Mouse (Mus musculus) CH12.LX (cell line): ENCODE data around the gene Chpt1. TPM values are rescaled to one million over a fixed set of nuclear protein-coding genes. Genes with fewer than 3 reads are reported as not detected.

Source experiments
- DNase-seq: peaks from one replicate; pipeline ENCODE4 v3.0.0-alpha.2; 2013; ENCODE audit errors: extremely low read depth
- H3K27ac ChIP-seq: 2 replicates; pipeline ENCODE4 v1.5.1; 2012; ENCODE audit warnings: low read depth, mild to moderate bottlenecking, control low read depth, moderate library complexity; ENCODE audit not compliant: insufficient read depth
- H3K27me3 ChIP-seq: replicated peaks from 2 replicates; pipeline ENCODE3; 2012; ENCODE audit warnings: inconsistent platforms
- H3K36me3 ChIP-seq, 2 experiments: replicated peaks in 1 of 2; 2 replicates each; pipeline versions ENCODE3 to v1.6.1; 2012; ENCODE audit warnings: inconsistent platforms in 1 of 2, low read length in 1 of 2, mild to moderate bottlenecking in 1 of 2, mixed read lengths in 1 of 2, moderate library complexity in 1 of 2; ENCODE audit not compliant: control insufficient read depth in 1 of 2, insufficient read depth in 1 of 2
- H3K4me1 ChIP-seq, 2 experiments: 2 replicates each; pipeline ENCODE4 v1.6.1; 2012; ENCODE audit warnings: inconsistent platforms in 1 of 2, moderate library complexity in 1 of 2; ENCODE audit not compliant: insufficient read depth in 2 of 2, control insufficient read depth in 1 of 2
- H3K4me2 ChIP-seq: 2 replicates; pipeline ENCODE4 v1.6.1; 2012; ENCODE audit warnings: low read depth, mild to moderate bottlenecking, control low read depth; ENCODE audit not compliant: poor library complexity, insufficient read depth, severe bottlenecking
- H3K4me3 ChIP-seq, 3 experiments: fragments of 150-350 bp in 1 of 3; sonication (generic) in 1 of 3; replicated peaks in 1 of 3; 2 replicates each; pipeline versions ENCODE3 to v1.5.1; 2011 to 2012; ENCODE audit warnings: low read depth in 2 of 3, low read length in 2 of 3, mild to moderate bottlenecking in 2 of 3, moderate library complexity in 2 of 3, control low read depth in 1 of 3, improper control_type of control experiment in 1 of 3, inconsistent platforms in 1 of 3, mixed read lengths in 1 of 3; ENCODE audit not compliant: poor library complexity in 1 of 3
- H3K79me2 ChIP-seq: replicated peaks from 2 replicates; pipeline ENCODE4 v1.6.1; 2012; ENCODE audit warnings: mild to moderate bottlenecking, moderate library complexity; ENCODE audit not compliant: control insufficient read depth, poor library complexity, insufficient read depth, severe bottlenecking; ENCODE audit errors: extremely low read depth
- H3K9ac ChIP-seq: 2 replicates; pipeline ENCODE4 v1.6.1; 2012; ENCODE audit warnings: low read depth, mild to moderate bottlenecking, control low read depth, moderate library complexity; ENCODE audit not compliant: insufficient read depth
- H3K9me3 ChIP-seq: replicated peaks from 2 replicates; pipeline ENCODE3; 2012; ENCODE audit warnings: low read length, inconsistent platforms, mixed read lengths
- BHLHE40 ChIP-seq: IDR thresholded peaks from 2 replicates; pipeline ENCODE4 v1.6.1; 2011; ENCODE audit warnings: mild to moderate bottlenecking, low read depth, low read length, improper control_type of control experiment
- CHD1 ChIP-seq: IDR thresholded peaks from 2 replicates; pipeline ENCODE4 v1.6.1; 2012; ENCODE audit warnings: low read depth, low read length, improper control_type of control experiment, inconsistent platforms
- CHD2 ChIP-seq: IDR thresholded peaks from 2 replicates; pipeline ENCODE4 v1.6.1; 2011; ENCODE audit warnings: low read length, improper control_type of control experiment
- CTCF ChIP-seq, 2 experiments: IDR thresholded peaks in 1 of 2; conservative IDR thresholded peaks in 1 of 2; 2 replicates each; pipeline ENCODE4 v1.5.1; 2011 to 2012; ENCODE audit warnings: low read depth in 2 of 2, low read length in 2 of 2, improper control_type of control experiment in 1 of 2, inconsistent platforms in 1 of 2, mild to moderate bottlenecking in 1 of 2, moderate library complexity in 1 of 2
- EP300 ChIP-seq: IDR thresholded peaks from 2 replicates; pipeline ENCODE4 v1.6.1; 2011; ENCODE audit warnings: low read length, improper control_type of control experiment
- ETS1 ChIP-seq: conservative IDR thresholded peaks from 2 replicates; pipeline ENCODE4 v1.6.1; 2012; ENCODE audit warnings: low read depth, mild to moderate bottlenecking, inconsistent platforms, low read length, improper control_type of control experiment, moderate library complexity
- GABPA ChIP-seq: IDR thresholded peaks from 2 replicates; pipeline ENCODE4 v1.6.1; 2012; ENCODE audit warnings: low read depth, low read length, improper control_type of control experiment, inconsistent platforms; ENCODE audit not compliant: insufficient replicate concordance
- HCFC1 ChIP-seq: IDR thresholded peaks from 2 replicates; pipeline ENCODE4 v1.6.1; 2012; ENCODE audit warnings: low read depth, mild to moderate bottlenecking, inconsistent platforms, low read length, improper control_type of control experiment
- IRF4 ChIP-seq: IDR thresholded peaks from 2 replicates; pipeline ENCODE4 v1.6.1; 2014; ENCODE audit warnings: low read depth, mild to moderate bottlenecking, inconsistent platforms, low read length, improper control_type of control experiment
- JUN ChIP-seq: IDR thresholded peaks from 2 replicates; pipeline ENCODE4 v1.6.1; 2011; ENCODE audit warnings: low read depth, mild to moderate bottlenecking, low read length, improper control_type of control experiment, moderate library complexity; ENCODE audit not compliant: insufficient read depth
- JUND ChIP-seq: conservative IDR thresholded peaks from 2 replicates; pipeline ENCODE4 v1.6.1; 2011; ENCODE audit warnings: low read depth, low read length, improper control_type of control experiment
- KAT2A ChIP-seq: IDR thresholded peaks from 2 replicates; pipeline ENCODE4 v1.6.1; 2012; ENCODE audit warnings: low read length, improper control_type of control experiment, inconsistent platforms; ENCODE audit not compliant: insufficient replicate concordance
- MAX ChIP-seq: IDR thresholded peaks from 2 replicates; pipeline ENCODE4 v1.6.1; 2011; ENCODE audit warnings: low read length, improper control_type of control experiment
- MAZ ChIP-seq: IDR thresholded peaks from 2 replicates; pipeline ENCODE4 v1.6.1; 2012; ENCODE audit warnings: low read depth, mild to moderate bottlenecking, inconsistent platforms, low read length, improper control_type of control experiment, moderate library complexity
- MEF2A ChIP-seq: IDR thresholded peaks from 2 replicates; pipeline ENCODE4 v1.6.1; 2014; ENCODE audit warnings: low read depth, mild to moderate bottlenecking, inconsistent platforms, low read length, improper control_type of control experiment, borderline replicate concordance
- MXI1 ChIP-seq: IDR thresholded peaks from 2 replicates; pipeline ENCODE4 v1.6.1; 2011; ENCODE audit warnings: mild to moderate bottlenecking, low read depth, low read length, improper control_type of control experiment
- MYC ChIP-seq: IDR thresholded peaks from 2 replicates; pipeline ENCODE4 v1.6.1; 2011; ENCODE audit warnings: low read depth, mild to moderate bottlenecking, improper control_type of control experiment, low read length
- NELFE ChIP-seq: IDR thresholded peaks from 2 replicates; pipeline ENCODE4 v1.6.1; 2011; ENCODE audit warnings: low read depth, low read length, improper control_type of control experiment
- NRF1 ChIP-seq: IDR thresholded peaks from 2 replicates; pipeline ENCODE4 v1.6.1; 2014; ENCODE audit warnings: low read depth, mild to moderate bottlenecking, inconsistent platforms, low read length, improper control_type of control experiment, moderate library complexity
- PAX5 ChIP-seq: IDR thresholded peaks from 2 replicates; pipeline ENCODE4 v1.6.1; 2012; ENCODE audit warnings: low read length, inconsistent platforms, mixed read lengths
- POLR2A ChIP-seq: IDR thresholded peaks from 2 replicates; pipeline ENCODE4 v1.6.1; 2011; ENCODE audit warnings: low read depth, mild to moderate bottlenecking, improper control_type of control experiment, low read length
- POLR2AphosphoS2 ChIP-seq: IDR thresholded peaks from 2 replicates; pipeline ENCODE4 v1.6.1; 2011; ENCODE audit warnings: low read depth, low read length, improper control_type of control experiment
- RAD21 ChIP-seq: IDR thresholded peaks from 2 replicates; pipeline ENCODE4 v1.6.1; 2011; ENCODE audit warnings: low read depth, mild to moderate bottlenecking, low read length, improper control_type of control experiment, moderate library complexity
- RCOR1 ChIP-seq: conservative IDR thresholded peaks from 2 replicates; pipeline ENCODE4 v1.6.1; 2012; ENCODE audit warnings: low read depth, mild to moderate bottlenecking, inconsistent platforms, low read length, improper control_type of control experiment
- SIN3A ChIP-seq: IDR thresholded peaks from 2 replicates; pipeline ENCODE4 v1.6.1; 2012; ENCODE audit warnings: low read length, improper control_type of control experiment, inconsistent platforms
- SMC3 ChIP-seq: IDR thresholded peaks from 2 replicates; pipeline ENCODE4 v1.6.1; 2011; ENCODE audit warnings: low read depth, low read length, improper control_type of control experiment
- TCF12 ChIP-seq: IDR thresholded peaks from 2 replicates; pipeline ENCODE4 v1.6.1; 2014; ENCODE audit warnings: low read depth, mild to moderate bottlenecking, inconsistent platforms, low read length, improper control_type of control experiment
- UBTF ChIP-seq: IDR thresholded peaks from 2 replicates; pipeline ENCODE4 v1.6.1; 2012; ENCODE audit warnings: low read depth, mild to moderate bottlenecking, inconsistent platforms, low read length, improper control_type of control experiment, moderate library complexity
- USF2 ChIP-seq: conservative IDR thresholded peaks from 2 replicates; pipeline ENCODE4 v1.6.1; 2011; ENCODE audit warnings: low read depth, low read length, improper control_type of control experiment
- ZC3H11A ChIP-seq: IDR thresholded peaks from 2 replicates; pipeline ENCODE4 v1.6.1; 2012; ENCODE audit warnings: low read depth, mild to moderate bottlenecking, inconsistent platforms, low read length, improper control_type of control experiment
- ZKSCAN1 ChIP-seq: IDR thresholded peaks from 2 replicates; pipeline ENCODE4 v1.6.1; 2012; ENCODE audit warnings: low read depth, inconsistent platforms, low read length, improper control_type of control experiment, borderline replicate concordance
- ZNF384 ChIP-seq: IDR thresholded peaks from 2 replicates; pipeline ENCODE4 v1.6.1; 2012; ENCODE audit warnings: low read depth, low read length, improper control_type of control experiment, inconsistent platforms
- dilution Hi-C: fragments of 300-500 bp; cut with MboI; formaldehyde crosslinking; loops from 2 replicates; pipeline ENCODE4 v1.14.3; 2020; ENCODE audit warnings: low sequenced_read_pairs; ENCODE audit not compliant: extremely low pct_unique_long_range_greater_than_20kb, extremely low pct_ligation_motif_present
- in situ Hi-C: fragments of 300-500 bp; cut with MboI; formaldehyde crosslinking; loops from 3 replicates; pipeline ENCODE4 v1.14.3; 2019; ENCODE audit warnings: low sequenced_read_pairs, low pct_ligation_motif_present, low pct_unique_long_range_greater_than_20kb, mixed read lengths
- polyA plus RNA-seq: library from polyadenylated mRNA; unstranded; fragments of >175 nt; gene quantifications from 2 replicates; pipeline ENCODE4 v1.2.1, GENCODE M21; 2012; ENCODE audit warnings: low read depth; ENCODE audit not compliant: insufficient read length
- total RNA-seq, 2 experiments: library from RNA; depleted of rRNA; stranded (reverse); fragments of 300-350 nt in 1 of 2; fragments of >200 nt in 1 of 2; gene quantifications; 2 replicates each; pipeline ENCODE4 v1.2.3; 2012 to 2014

The Chpt1 gene
- total and polyA plus RNA-seq, 3 experiments, result 8.1 to 10.1 (median 8.1) TPM

GRCm38 (mm10) chr10:88409751-88410150, 94.1 kb downstream of the Chpt1 start:
- Histone ChIP-seq H3K27ac (peak overlapping the region; percentile 72; the same call in 1 of the 2 replicates), H3K4me1 (peaks cover 14 to 69% of the 10 kb centered on the region in 2 experiments), H3K4me3 (no peak overlapping the region), H3K9me3 (no peaks in the 10 kb centered on the region), H3K36me3 (peaks cover 5 to 33% of the 10 kb centered on the region in 2 experiments), H3K79me2 (peaks cover 8% of the 10 kb centered on the region; the same call in 1 of the 2 replicates), H3K9ac (peak overlapping the region; percentile 28), H3K27me3 (no peaks in the 10 kb centered on the region), H3K4me2 (0 out of 2 replicates have a peak overlapping the region, but pooled peaks have one; percentile 22)
- dilution Hi-C loops, result no loop called here
- in situ Hi-C loops, result no loop called here
- TF ChIP-seq PAX5 (no peak), EP300 (peak; percentile 89), JUN (peak; percentile 59; the same call in 1 of the 2 replicates), ZNF384 (no peak), MAZ (no peak), TCF12 (no peak), KAT2A (no peak), NELFE (no peak), SMC3 (no peak), GABPA (no peak), MXI1 (no peak), UBTF (no peak), NRF1 (no peak), JUND (peak; percentile 70), MAX (no peak), CHD1 (no peak), ETS1 (peak; percentile 70), CHD2 (no peak), RAD21 (no peak), USF2 (no peak), MYC (no peak), CTCF (conservative IDR thresholded peaks at IDR 0.05 in 1 of 2, IDR thresholded peaks at IDR 0.05 in 1 of 2; ENCODE audit: low read depth in 2 of 2, low read length in 2 of 2) (no peak), IRF4 (peak; percentile 84), RCOR1 (no peak), BHLHE40 (peak; percentile 3; the same call in 1 of the 2 replicates), ZC3H11A (no peak), HCFC1 (no peak), POLR2A (no peak), MEF2A (peak; percentile 55), POLR2AphosphoS2 (no peak), ZKSCAN1 (no peak), SIN3A (no peak)
- DNase-seq, result no peak
